Mouse (Mus musculus) olfactory bulb, adult 2 months (tissue): ENCODE results near the gene Adgre4.
A peak's percentile ranks its signal among the peaks of the same experiment; 100 is the strongest.
"Not testable (repeated sequence)": the region's sequence is repeated elsewhere in the genome, so short reads cannot be mapped to it uniquely, and the experiment has no call there.

Source experiments
- CTCF ChIP-seq: fragments of 200-500 bp; IDR thresholded peaks from 2 replicates; pipeline ENCODE4 v1.5.1; 2012; ENCODE audit warnings: low read depth, mild to moderate bottlenecking, low read length, moderate library complexity; ENCODE audit not compliant: insufficient read depth
- POLR2A ChIP-seq: fragments of 200-500 bp; IDR thresholded peaks from 2 replicates; pipeline ENCODE4 v1.6.1; 2012; ENCODE audit warnings: mild to moderate bottlenecking, low read depth, low read length, moderate library complexity; ENCODE audit not compliant: insufficient read depth

GRCm38 (mm10) chr17:55878636-55879369, 129.0 kb downstream of the Adgre4 start, which contains the start of gene Zfp119a:
- TF ChIP-seq CTCF, result not testable (repeated sequence)
- TF ChIP-seq POLR2A, result peak; percentile 66; the same call in 1 of the 2 replicates
